ENCODE assay signal across 9 mouse cellular contexts in genomic region chr7:66111211-66111610, GRCm38 (mm10). TPM values are rescaled to one million over a fixed set of nuclear protein-coding genes. Genes with fewer than 3 reads are reported as not detected.
DNase-seq lines count a peak whose midpoint lies in the region; ATAC-seq lines count a peak whose summit lies in the region.
"Had no signal": no experiment of that assay in that cellular context is flagged by ENCODE, and none has a peak within 500 bp of the region (broad histone marks: within the 10 kb centered on the region; RNA-seq: fewer than 3 reads in every experiment).

No protein-coding gene starts in this region.

- 60% methylated on average over 10 of the region's 10 CpGs for WGBS in kidney, embryonic 16.5 days
- 54% methylated on average over 10 of the region's 10 CpGs for WGBS in embryonic facial prominence, embryonic 13.5 days
- 65% methylated on average over 10 of the region's 10 CpGs for WGBS in intestine, embryonic 14.5 days
- 49% methylated on average over 10 of the region's 10 CpGs for WGBS in midbrain, embryonic 16.5 days

- H3K4me3 ChIP-seq in kidney, embryonic 16.5 days (ENCODE audit: low read length): peak overlapping the region; percentile 89
- H3K4me3 ChIP-seq in embryonic facial prominence, embryonic 13.5 days: peak overlapping the region; percentile 93
- H3K4me3 ChIP-seq in intestine, embryonic 14.5 days (ENCODE audit: low read depth, low read length): peak overlapping the region; percentile 88
- peak overlapping the region; percentile 95 for H3K4me3 ChIP-seq in midbrain, embryonic 16.5 days (ENCODE audit: low read depth, low read length)

- H3K4me2 ChIP-seq in kidney, embryonic 16.5 days (replicated peaks; ENCODE audit: low read depth, low read length): peak overlapping the region; percentile 87
- peak overlapping the region; percentile 84 for H3K4me2 ChIP-seq in embryonic facial prominence, embryonic 13.5 days
- peak overlapping the region; percentile 85 for H3K4me2 ChIP-seq in intestine, embryonic 14.5 days (ENCODE audit: low read length)
- H3K4me2 ChIP-seq in midbrain, embryonic 16.5 days (ENCODE audit: low read length): peak overlapping the region; percentile 98

- no peaks in the 10 kb centered on the region for H3K36me3 ChIP-seq in kidney, embryonic 16.5 days (ENCODE audit: insufficient read depth, low read length)
- H3K36me3 ChIP-seq in embryonic facial prominence, embryonic 13.5 days: 0 out of 2 replicates have a peak, but pooled peaks cover 4% of the 10 kb centered on the region
- H3K36me3 ChIP-seq in intestine, embryonic 14.5 days (ENCODE audit: control insufficient read depth, insufficient read depth, low read length): no peaks in the 10 kb centered on the region
- H3K36me3 ChIP-seq in midbrain, embryonic 16.5 days (ENCODE audit: control insufficient read depth, insufficient read depth, low read length): no peaks in the 10 kb centered on the region

- peaks cover 41% of the 10 kb centered on the region; the same call in 1 of the 2 replicates for H3K4me1 ChIP-seq in kidney, embryonic 16.5 days (ENCODE audit: insufficient read depth, low read length)
- peaks cover 54% of the 10 kb centered on the region for H3K4me1 ChIP-seq in embryonic facial prominence, embryonic 13.5 days
- peaks cover 27% of the 10 kb centered on the region for H3K4me1 ChIP-seq in intestine, embryonic 14.5 days (replicated peaks; ENCODE audit: control insufficient read depth, insufficient read depth, low read length)
- peaks cover 33% of the 10 kb centered on the region for H3K4me1 ChIP-seq in midbrain, embryonic 16.5 days (ENCODE audit: control insufficient read depth, insufficient read depth, low read length)

- no peaks in the 10 kb centered on the region for H3K27me3 ChIP-seq in kidney, embryonic 16.5 days (ENCODE audit: insufficient read depth, low read length)
- H3K27me3 ChIP-seq in embryonic facial prominence, embryonic 13.5 days: no peaks in the 10 kb centered on the region
- no peaks in the 10 kb centered on the region for H3K27me3 ChIP-seq in intestine, embryonic 14.5 days (replicated peaks; ENCODE audit: control insufficient read depth, insufficient read depth, low read length)
- peaks cover 5% of the 10 kb centered on the region; the same call in 1 of the 2 replicates for H3K27me3 ChIP-seq in midbrain, embryonic 16.5 days (ENCODE audit: control insufficient read depth, insufficient read depth, low read depth, low read length)

- DNase-seq in kidney, postnatal 14 days: no peak
- no peak for DNase-seq in intestine, embryonic 14.5 days (ENCODE audit: low spot score)
- DNase-seq in frontal cortex, postnatal 36 days (ENCODE audit: low spot score in 2 of 2): no peak
- DNase-seq in gastrocnemius, postnatal 25 days: no peak
- no peak for DNase-seq in T-cell, adult 2 months (ENCODE audit: low spot score)
- DNase-seq: cerebellum, adult 9-11 months had no signal

- H3K27ac ChIP-seq in kidney, embryonic 16.5 days (ENCODE audit: low read length): no peak overlapping the region
- H3K27ac ChIP-seq in embryonic facial prominence, embryonic 13.5 days: peak overlapping the region; percentile 85
- H3K27ac ChIP-seq in intestine, embryonic 14.5 days (ENCODE audit: low read depth): no peak overlapping the region
- H3K27ac ChIP-seq in midbrain, embryonic 16.5 days (ENCODE audit: low read length): no peak overlapping the region

- ATAC-seq in kidney, embryonic 16.5 days (ENCODE audit: low FRiP score, low TSS enrichment): no peak
- ATAC-seq in embryonic facial prominence, embryonic 13.5 days (ENCODE audit: insufficient number of reproducible peaks, insufficient read depth, low FRiP score, low TSS enrichment, low read depth): no peak
- ATAC-seq in intestine, embryonic 14.5 days (replicated peaks; ENCODE audit: low FRiP score, low TSS enrichment, low read depth): no peak
- ATAC-seq in midbrain, embryonic 16.5 days: no peak

- no peaks in the 10 kb centered on the region for H3K9me3 ChIP-seq in kidney, embryonic 16.5 days (ENCODE audit: low read length)
- no peaks in the 10 kb centered on the region for H3K9me3 ChIP-seq in embryonic facial prominence, embryonic 13.5 days
- no peaks in the 10 kb centered on the region for H3K9me3 ChIP-seq in intestine, embryonic 14.5 days (ENCODE audit: control insufficient read depth, low read length)
- no peaks in the 10 kb centered on the region for H3K9me3 ChIP-seq in midbrain, embryonic 16.5 days (replicated peaks; ENCODE audit: control insufficient read depth, low read length, poor library complexity, severe bottlenecking)

- H3K9ac ChIP-seq in kidney, embryonic 16.5 days (replicated peaks; ENCODE audit: low read length): peak overlapping the region; percentile 92
- H3K9ac ChIP-seq in embryonic facial prominence, embryonic 13.5 days: peak overlapping the region; percentile 98
- peak overlapping the region; percentile 87 for H3K9ac ChIP-seq in intestine, embryonic 14.5 days (ENCODE audit: low read length)
- H3K9ac ChIP-seq in midbrain, embryonic 16.5 days (ENCODE audit: low read depth, low read length): no peak overlapping the region; the same call in 1 of the 2 replicates

RNA-seq across cellular contexts. Expression of gene Chsy1, which starts 1.9 kb away (rescaled TPM):
- 13.4 and 13.9 TPM in 2 replicates for polyA plus RNA-seq in kidney, embryonic 16.5 days (2015; fragmentation: Nextera tagmentation; extraction: Ambion mirVana)
- polyA plus RNA-seq in embryonic facial prominence, embryonic 13.5 days (2015; fragmentation: Nextera tagmentation; extraction: Ambion mirVana): 22.7 and 24.4 TPM in 2 replicates
- polyA plus RNA-seq in intestine, embryonic 14.5 days (2014; fragmentation: Nextera tagmentation; extraction: Ambion mirVana): 18.9 and 21.4 TPM in 2 replicates
- 8.8 and 9.9 TPM in 2 replicates for polyA plus RNA-seq in midbrain, embryonic 16.5 days (2015; fragmentation: Nextera tagmentation; extraction: Ambion mirVana)
- total RNA-seq in gastrocnemius, postnatal 25 days (2021): 1 to 10 TPM; 3.4 to 3.8 TPM

RNA-seq across cellular contexts. Expression of gene Selenos, which starts 31.8 kb away (rescaled TPM):
- polyA plus RNA-seq in kidney, embryonic 16.5 days (2015; fragmentation: Nextera tagmentation; extraction: Ambion mirVana): 111 and 125 TPM in 2 replicates
- polyA plus RNA-seq in embryonic facial prominence, embryonic 13.5 days (2015; fragmentation: Nextera tagmentation; extraction: Ambion mirVana): 111 and 113 TPM in 2 replicates
- polyA plus RNA-seq in intestine, embryonic 14.5 days (2014; fragmentation: Nextera tagmentation; extraction: Ambion mirVana): 87.9 and 97.5 TPM in 2 replicates
- 87.3 and 89.6 TPM in 2 replicates for polyA plus RNA-seq in midbrain, embryonic 16.5 days (2015; fragmentation: Nextera tagmentation; extraction: Ambion mirVana)
- total RNA-seq in gastrocnemius, postnatal 25 days (2021): 10 to 100 TPM; 25.6 to 27.3 TPM

RNA-seq across cellular contexts. Expression of gene Snrpa1, which starts 52.4 kb away (rescaled TPM):
- 159 and 167 TPM in 2 replicates for polyA plus RNA-seq in kidney, embryonic 16.5 days (2015; fragmentation: Nextera tagmentation; extraction: Ambion mirVana)
- polyA plus RNA-seq in embryonic facial prominence, embryonic 13.5 days (2015; fragmentation: Nextera tagmentation; extraction: Ambion mirVana): 179 and 209 TPM in 2 replicates
- polyA plus RNA-seq in intestine, embryonic 14.5 days (2014; fragmentation: Nextera tagmentation; extraction: Ambion mirVana): 178 and 191 TPM in 2 replicates
- polyA plus RNA-seq in midbrain, embryonic 16.5 days (2015; fragmentation: Nextera tagmentation; extraction: Ambion mirVana): 131 and 133 TPM in 2 replicates
- 10 to 100 TPM; 17.6 to 19.0 TPM for total RNA-seq in gastrocnemius, postnatal 25 days (2021)
